Comparison of ENCODE assay signal across 8 mouse cellular contexts in genomic region chr2:154354000-154354425, GRCm38 (mm10). TPM values are rescaled to one million over a fixed set of nuclear protein-coding genes. Genes with fewer than 3 reads are reported as not detected.
DNase-seq lines count a peak whose midpoint lies in the region; ATAC-seq and TF ChIP-seq lines count a peak whose summit lies in the region.
"Not testable (repeated sequence)": the region's sequence is repeated elsewhere in the genome, so short reads cannot be mapped to it uniquely, and the experiment has no call there.

No protein-coding gene starts in this region.

- not testable (repeated sequence) for TF ChIP-seq CTCF in stomach, postnatal 0 days (IDR thresholded peaks at IDR 0.05; ENCODE audit: low read depth)

- DNase-seq in forebrain, embryonic 10.5 days (ENCODE audit: extremely low spot score, low spot score) = not testable (repeated sequence)
- DNase-seq in neural tube, embryonic 10.5 days (ENCODE audit: extremely low spot score, low spot score) = peak; percentile 16
- peak; percentile 15 for DNase-seq in stomach, postnatal 0 days (ENCODE audit: low spot score)

- H3K9me3 ChIP-seq in forebrain, embryonic 10.5 days; heart, embryonic 13.5 days; limb, embryonic 13.5 days; lung, embryonic 15.5 days; stomach, postnatal 0 days (ENCODE audit: control insufficient read depth, low read length): not testable (repeated sequence)

- not testable (repeated sequence) for ATAC-seq in heart, embryonic 13.5 days (ENCODE audit: extremely low read depth, insufficient number of reproducible peaks, low FRiP score, low TSS enrichment); limb, embryonic 13.5 days (ENCODE audit: low FRiP score, low read depth); lung, embryonic 15.5 days (ENCODE audit: borderline replicate concordance, extremely low read depth, low FRiP score, low TSS enrichment)
- peak; percentile 81 for ATAC-seq in inflammation-experienced regulatory T-cells, adult 6 months
- peak; percentile 42; the same call in 1 of the 2 replicates for ATAC-seq in stomach, postnatal 0 days (ENCODE audit: low FRiP score, low TSS enrichment)

- H3K36me3 ChIP-seq in forebrain, embryonic 10.5 days (replicated peaks) = peaks cover 24% of the 10 kb centered on the region; the same call in 1 of the 2 replicates
- peaks cover 42% of the 10 kb centered on the region for H3K36me3 ChIP-seq in heart, embryonic 13.5 days
- H3K36me3 ChIP-seq in limb, embryonic 13.5 days = peaks cover 35% of the 10 kb centered on the region
- H3K36me3 ChIP-seq in lung, embryonic 15.5 days = peaks cover 16% of the 10 kb centered on the region; the same call in 1 of the 2 replicates
- not testable (repeated sequence) for H3K36me3 ChIP-seq in stomach, postnatal 0 days (ENCODE audit: control insufficient read depth, insufficient read depth, low read length)

- H3K4me3 ChIP-seq in brown adipose tissue, adult 24 weeks (ENCODE audit: insufficient read depth, low read depth, low read length) = peak overlapping the region; percentile 63
- H3K4me3 ChIP-seq in forebrain, embryonic 10.5 days = peak overlapping the region; percentile 40
- H3K4me3 ChIP-seq in heart, embryonic 13.5 days = peak overlapping the region; percentile 50
- H3K4me3 ChIP-seq in limb, embryonic 13.5 days = peak overlapping the region; percentile 40
- peak overlapping the region; percentile 29 for H3K4me3 ChIP-seq in lung, embryonic 15.5 days
- peak overlapping the region; percentile 1; the same call in 1 of the 2 replicates for H3K4me3 ChIP-seq in stomach, postnatal 0 days (ENCODE audit: low read depth, low read length)

- H3K9ac ChIP-seq in heart, embryonic 13.5 days = peak overlapping the region; percentile 75
- H3K9ac ChIP-seq in limb, embryonic 13.5 days = peak overlapping the region; percentile 56
- peak overlapping the region; percentile 6; the same call in 1 of the 2 replicates for H3K9ac ChIP-seq in lung, embryonic 15.5 days
- H3K9ac ChIP-seq in stomach, postnatal 0 days (ENCODE audit: low read length) = not testable (repeated sequence)

- not testable (repeated sequence) for H3K4me1 ChIP-seq in brown adipose tissue, adult 24 weeks (ENCODE audit: control insufficient read depth, insufficient read depth, insufficient read length, low read length); forebrain, embryonic 10.5 days; heart, embryonic 13.5 days; limb, embryonic 13.5 days; lung, embryonic 15.5 days; stomach, postnatal 0 days (replicated peaks; ENCODE audit: control insufficient read depth, insufficient read depth)

- peak overlapping the region; percentile 93 for H3K27ac ChIP-seq in brown adipose tissue, adult 24 weeks (replicated peaks; ENCODE audit: low read depth, low read length)
- H3K27ac ChIP-seq in forebrain, embryonic 10.5 days = peak overlapping the region; percentile 61
- H3K27ac ChIP-seq in heart, embryonic 13.5 days (replicated peaks) = peak overlapping the region; percentile 69
- H3K27ac ChIP-seq in limb, embryonic 13.5 days = peak overlapping the region; percentile 44; the same call in 1 of the 2 replicates
- peak overlapping the region; percentile 5; the same call in 1 of the 2 replicates for H3K27ac ChIP-seq in lung, embryonic 15.5 days
- H3K27ac ChIP-seq in stomach, postnatal 0 days (replicated peaks) = peak overlapping the region; percentile 35; the same call in 1 of the 2 replicates

- not testable (repeated sequence) for TF ChIP-seq EP300 in stomach, postnatal 0 days (optimal IDR thresholded peaks at IDR 0.05)

- H3K27me3 ChIP-seq in forebrain, embryonic 10.5 days (ENCODE audit: poor library complexity, severe bottlenecking); heart, embryonic 13.5 days (replicated peaks); limb, embryonic 13.5 days; lung, embryonic 15.5 days; stomach, postnatal 0 days (ENCODE audit: control insufficient read depth, insufficient read depth, low read length): not testable (repeated sequence)

- WGBS in forebrain, embryonic 10.5 days = 78% methylated on average over 16 of the region's 19 CpGs
- 66% methylated on average over 15 of the region's 19 CpGs for WGBS in heart, embryonic 13.5 days
- 68% methylated on average over 14 of the region's 19 CpGs for WGBS in limb, embryonic 13.5 days
- WGBS in lung, embryonic 15.5 days = 75% methylated on average over 16 of the region's 19 CpGs
- WGBS in stomach, postnatal 0 days = 81% methylated on average over 14 of the region's 19 CpGs

- H3K4me2 ChIP-seq in heart, embryonic 13.5 days = peak overlapping the region; percentile 58
- H3K4me2 ChIP-seq in limb, embryonic 13.5 days (replicated peaks) = peak overlapping the region; percentile 52
- peak overlapping the region; percentile 34 for H3K4me2 ChIP-seq in lung, embryonic 15.5 days
- peak overlapping the region; percentile 24; the same call in 1 of the 2 replicates for H3K4me2 ChIP-seq in stomach, postnatal 0 days (replicated peaks; ENCODE audit: low read depth)

RNA-seq across cellular contexts. Expression of gene Cdk5rap1, which starts 18.8 kb away (rescaled TPM):
- 7.1 and 12.7 TPM in 2 replicates for polyA plus RNA-seq in brown adipose tissue, adult 24 weeks (2012; ENCODE audit: insufficient read depth, insufficient read length, missing spikeins)
- 13.0 and 14.9 TPM in 2 replicates for polyA plus RNA-seq in forebrain, embryonic 10.5 days (2016; fragmentation: Nextera tagmentation; extraction: Ambion mirVana)
- 13.2 and 15.7 TPM in 2 replicates for polyA plus RNA-seq in heart, embryonic 13.5 days (2015; fragmentation: Nextera tagmentation; extraction: Ambion mirVana)
- 10 to 100 TPM; 14.7 to 89.3 (median 50.7) TPM for polyA plus RNA-seq in inflammation-experienced regulatory T-cells, adult 6 months (2017; shearing (Covaris generic))
- polyA plus RNA-seq in limb, embryonic 13.5 days (2015; fragmentation: Nextera tagmentation; extraction: Ambion mirVana) = 19.6 and 21.9 TPM in 2 replicates
- polyA plus RNA-seq in lung, embryonic 15.5 days (2015; fragmentation: Nextera tagmentation; extraction: Ambion mirVana) = 17.8 and 19.8 TPM in 2 replicates
- polyA plus RNA-seq in stomach, postnatal 0 days (2015; fragmentation: Nextera tagmentation; extraction: Ambion mirVana) = 6.2 and 25.9 TPM in 2 replicates

RNA-seq across cellular contexts. Expression of gene Bpifb9b, which starts 47.0 kb away (rescaled TPM):
- not detected in 2 replicates for polyA plus RNA-seq in brown adipose tissue, adult 24 weeks (2012; ENCODE audit: insufficient read depth, insufficient read length, missing spikeins)
- polyA plus RNA-seq in forebrain, embryonic 10.5 days (2016; fragmentation: Nextera tagmentation; extraction: Ambion mirVana) = not detected in 2 replicates
- 0.09 TPM in 1 of 2 replicates, not detected in the other for polyA plus RNA-seq in heart, embryonic 13.5 days (2015; fragmentation: Nextera tagmentation; extraction: Ambion mirVana)
- polyA plus RNA-seq in inflammation-experienced regulatory T-cells, adult 6 months (2017; shearing (Covaris generic)) = not detected
- polyA plus RNA-seq in limb, embryonic 13.5 days (2015; fragmentation: Nextera tagmentation; extraction: Ambion mirVana) = not detected in 2 replicates
- not detected in 2 replicates for polyA plus RNA-seq in lung, embryonic 15.5 days (2015; fragmentation: Nextera tagmentation; extraction: Ambion mirVana)
- polyA plus RNA-seq in stomach, postnatal 0 days (2015; fragmentation: Nextera tagmentation; extraction: Ambion mirVana) = not detected in 2 replicates

RNA-seq across cellular contexts. Expression of gene Snta1, which starts 53.9 kb away (rescaled TPM):
- 17.1 and 29.6 TPM in 2 replicates for polyA plus RNA-seq in brown adipose tissue, adult 24 weeks (2012; ENCODE audit: insufficient read depth, insufficient read length, missing spikeins)
- 2.5 TPM in 2 replicates for polyA plus RNA-seq in forebrain, embryonic 10.5 days (2016; fragmentation: Nextera tagmentation; extraction: Ambion mirVana)
- polyA plus RNA-seq in heart, embryonic 13.5 days (2015; fragmentation: Nextera tagmentation; extraction: Ambion mirVana) = 38.0 and 41.5 TPM in 2 replicates
- not detected for polyA plus RNA-seq in inflammation-experienced regulatory T-cells, adult 6 months (2017; shearing (Covaris generic))
- polyA plus RNA-seq in limb, embryonic 13.5 days (2015; fragmentation: Nextera tagmentation; extraction: Ambion mirVana) = 7.4 and 8.2 TPM in 2 replicates
- polyA plus RNA-seq in lung, embryonic 15.5 days (2015; fragmentation: Nextera tagmentation; extraction: Ambion mirVana) = 8.6 and 10.5 TPM in 2 replicates
- polyA plus RNA-seq in stomach, postnatal 0 days (2015; fragmentation: Nextera tagmentation; extraction: Ambion mirVana) = 6.7 and 7.2 TPM in 2 replicates

Comparison
In these comparisons a context has a peak if more than half of its experiments do, and no peak if none do; other contexts are left out.
1. H3K27ac ChIP-seq: peak in every context shown above with its lines; median percentile 93 in brown adipose tissue, adult 24 weeks; 69 in heart, embryonic 13.5 days; 61 in forebrain, embryonic 10.5 days; 44 in limb, embryonic 13.5 days; 35 in stomach, postnatal 0 days; 5 in lung, embryonic 15.5 days.
2. H3K4me3 ChIP-seq: peak in every context shown above with its lines; median percentile 63 in brown adipose tissue, adult 24 weeks; 50 in heart, embryonic 13.5 days; 40 in forebrain, embryonic 10.5 days; 40 in limb, embryonic 13.5 days; 29 in lung, embryonic 15.5 days; 1 in stomach, postnatal 0 days.